In genomic region chr17:83350379-83351091, GRCm38 (mm10) we compare ENCODE assay signal across 8 mouse cellular contexts. TPM values are rescaled to one million over a fixed set of nuclear protein-coding genes. Genes with fewer than 3 reads are reported as not detected.
DNase-seq lines count a peak whose midpoint lies in the region; ATAC-seq lines count a peak whose summit lies in the region.

Gene Eml4 (plus strand): TSS chr17:83350931.

- intact Hi-C loops in left cerebral cortex, postnatal 14 days (cut with DNase I) = loop anchor here (5.0 kb wide), 1 partner anchor 73 kb away; no protein-coding TSS in a partner anchor

- peak within 1 kb of the TSS; percentile 92 for H3K27ac ChIP-seq in intestine, embryonic 14.5 days (ENCODE audit: low read depth)

- H3K4me3 ChIP-seq in intestine, embryonic 14.5 days (ENCODE audit: low read depth, low read length) = peak within 1 kb of the TSS; percentile 87

- no peaks in the 10 kb centered on the region for H3K27me3 ChIP-seq in intestine, embryonic 14.5 days (replicated peaks; ENCODE audit: control insufficient read depth, insufficient read depth, low read length)

- H3K9ac ChIP-seq in intestine, embryonic 14.5 days (ENCODE audit: low read length) = peak within 1 kb of the TSS; percentile 90

- 2% methylated on average over 56 of the region's 62 CpGs for WGBS in intestine, embryonic 14.5 days

- DNase-seq in adrenal gland, adult 18-20 months (ENCODE audit: low spot score in 2 of 2) = peak; percentile 98
- DNase-seq in embryo, embryonic 11 days = peak; percentile 94
- peak; percentile 91 for DNase-seq in gastrocnemius, postnatal 25 days
- peak; percentile 95 for DNase-seq in intestine, embryonic 14.5 days (ENCODE audit: low spot score)
- DNase-seq in left cerebral cortex, postnatal 14 days (ENCODE audit: low spot score in 2 of 2) = peak; percentile 95
- peak; percentile 94 for DNase-seq in mesoderm, embryonic 11.5 days (ENCODE audit: low read depth, low spot score)
- DNase-seq in right cerebral cortex, postnatal 36 days (ENCODE audit: low spot score in 2 of 2) = peak; percentile 91 to 93
- DNase-seq in yolk sac, embryonic 10.5 days (ENCODE audit: low spot score) = peak; percentile 90

- no peaks in the 10 kb centered on the region for H3K36me3 ChIP-seq in intestine, embryonic 14.5 days (ENCODE audit: control insufficient read depth, insufficient read depth, low read length)

- H3K4me1 ChIP-seq in intestine, embryonic 14.5 days (replicated peaks; ENCODE audit: control insufficient read depth, insufficient read depth, low read length) = peaks cover 23% of the 10 kb centered on the region

- H3K9me3 ChIP-seq in intestine, embryonic 14.5 days (ENCODE audit: control insufficient read depth, low read length) = no peaks in the 10 kb centered on the region

- H3K4me2 ChIP-seq in intestine, embryonic 14.5 days (ENCODE audit: low read length) = peak within 1 kb of the TSS; percentile 74

- peak; percentile 95 for ATAC-seq in intestine, embryonic 14.5 days (replicated peaks; ENCODE audit: low FRiP score, low TSS enrichment, low read depth)

RNA-seq across cellular contexts. Expression of gene Eml4, which starts in this region (rescaled TPM):
- 10 to 100 TPM; 11.7 to 18.7 TPM for total RNA-seq in adrenal gland, adult 18-20 months (2021)
- 1 to 10 TPM; 2.0 to 2.5 TPM for total RNA-seq in gastrocnemius, postnatal 25 days (2021)
- 52.5 and 52.9 TPM in 2 replicates for polyA plus RNA-seq in intestine, embryonic 14.5 days (2014; fragmentation: Nextera tagmentation; extraction: Ambion mirVana)
- total RNA-seq in left cerebral cortex, postnatal 14 days (2021) = 10 to 100 TPM; 25.8 to 26.4 TPM

Comparison
In these comparisons a context has a peak if more than half of its experiments do, and no peak if none do; other contexts are left out.
1. Peak in every context shown above with its lines: DNase-seq, ATAC-seq, H3K4me3 ChIP-seq and H3K27ac ChIP-seq.